Mouse (Mus musculus) bone marrow macrophage, adult 2 months (primary cell): ENCODE data around the gene Erc1.

ENCODE experiments used
- CTCF ChIP-seq: IDR thresholded peaks from 2 replicates; pipeline ENCODE4 v1.5.1; 2012; ENCODE audit warnings: low read depth, mild to moderate bottlenecking, low read length, moderate library complexity
- POLR2A ChIP-seq: IDR thresholded peaks from 2 replicates; pipeline ENCODE4 v1.6.1; 2012; ENCODE audit warnings: mild to moderate bottlenecking, low read depth, low read length, borderline replicate concordance

DNA sequence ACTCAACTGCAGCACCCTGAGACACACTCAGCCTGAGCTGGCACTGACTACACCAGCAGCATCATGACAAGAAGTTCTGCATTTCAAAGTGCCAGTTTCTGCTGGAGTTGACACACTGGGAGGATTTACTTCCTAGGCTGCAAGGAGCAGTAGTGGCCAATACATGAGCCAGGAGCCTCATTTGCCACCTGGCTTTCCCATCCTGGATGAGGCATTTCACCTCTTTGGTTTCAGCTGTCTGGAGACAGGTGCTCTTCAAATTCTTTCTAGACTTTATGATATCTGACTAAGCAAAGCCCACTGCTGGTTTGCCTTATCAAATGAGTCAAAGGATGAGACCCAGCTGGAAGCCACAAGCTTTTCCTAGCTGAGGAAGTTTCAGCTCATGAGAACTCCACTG lies 260.5 kb downstream of the Erc1 start:
- TF ChIP-seq CTCF (no peak), POLR2A (no peak)
